Mouse (Mus musculus) lung, postnatal 0 days (tissue): ENCODE measurements around the gene Ccdc85c.

Experiments
- CTCF ChIP-seq: IDR thresholded peaks from 2 replicates; pipeline ENCODE4 v1.5.1; 2016; ENCODE audit warnings: antibody characterized with exemption, mild to moderate bottlenecking
- EP300 ChIP-seq: IDR thresholded peaks from 2 replicates; pipeline ENCODE4 v1.6.1; 2016; ENCODE audit warnings: antibody characterized with exemption, mild to moderate bottlenecking, control low read depth

DNA sequence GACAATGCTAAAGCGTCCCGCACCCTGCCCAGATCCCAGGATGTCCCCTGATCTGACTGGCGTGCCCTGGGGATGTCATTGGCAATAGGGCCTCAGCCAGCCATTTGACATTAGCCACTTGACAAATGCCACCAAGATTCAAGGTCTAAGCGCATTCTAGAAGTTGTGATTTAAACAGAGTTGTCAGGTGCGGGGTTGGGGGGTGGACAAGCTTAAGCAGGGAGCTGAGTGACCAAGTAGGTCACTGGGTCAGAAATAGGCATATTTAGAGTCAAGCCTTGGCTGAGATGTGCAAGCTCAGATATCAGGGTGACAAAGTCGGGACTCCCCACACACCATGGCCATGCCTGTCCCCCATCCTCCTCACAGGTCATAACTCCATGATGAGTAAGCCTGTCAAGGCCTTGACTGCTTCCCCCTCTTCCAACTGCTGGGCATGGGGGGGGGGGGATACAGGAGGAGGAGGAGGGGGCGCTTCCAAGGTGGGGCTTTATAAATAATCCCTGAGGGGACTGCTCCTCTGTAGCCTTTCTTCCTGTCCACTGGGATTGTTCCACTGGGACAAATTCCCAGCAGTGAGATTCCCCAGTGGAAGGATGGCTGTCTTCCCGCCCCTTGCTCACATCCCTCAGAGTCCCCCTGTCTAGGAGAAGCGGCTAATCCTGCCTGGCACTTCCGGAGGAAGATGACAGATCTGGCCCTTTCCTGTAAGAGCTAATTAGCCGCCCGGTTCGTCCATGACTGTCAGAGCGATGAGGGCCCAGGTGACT is 9.4 kb upstream of the Ccdc85c start:
- no peak; the same call in 1 of the 2 replicates for TF ChIP-seq CTCF
- TF ChIP-seq EP300: no peak
